Comparison of ENCODE assay signal across 20 mouse cellular contexts in the genomic region with DNA sequence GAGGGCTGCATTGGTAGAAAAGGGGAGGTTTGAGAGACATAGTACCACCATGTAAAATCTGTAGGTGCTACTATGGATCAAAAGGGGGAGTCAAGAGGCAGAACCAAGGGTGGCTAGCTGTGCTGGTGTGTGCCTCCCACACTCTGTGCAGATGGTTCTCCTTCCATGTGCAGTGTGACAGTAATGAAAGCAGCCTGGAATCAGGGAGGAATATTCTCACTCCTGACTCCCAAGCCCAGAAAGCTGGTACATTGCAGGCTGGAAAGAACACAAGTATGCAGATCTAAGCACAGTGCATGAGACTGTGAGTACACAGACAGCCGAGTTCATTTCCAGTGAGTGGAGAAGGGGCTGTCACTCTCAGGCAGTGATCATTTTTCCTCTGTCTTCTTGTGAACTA.
DNase-seq lines count a peak whose midpoint lies in the region; ATAC-seq lines count a peak whose summit lies in the region.
"Had no signal": no experiment of that assay in that cellular context is flagged by ENCODE, and none has a peak within 500 bp of the region (broad histone marks: within the 10 kb centered on the region; RNA-seq: fewer than 3 reads in every experiment).

No protein-coding gene starts in this region.

- no peaks in the 10 kb centered on the region for H3K27me3 ChIP-seq in embryonic facial prominence, embryonic 14.5 days (replicated peaks; ENCODE audit: control insufficient read depth, insufficient read depth, low read length)
- H3K27me3 ChIP-seq in embryonic facial prominence, embryonic 10.5 days (replicated peaks; ENCODE audit: low read depth, poor library complexity, severe bottlenecking) = no peaks in the 10 kb centered on the region
- no peaks in the 10 kb centered on the region for H3K27me3 ChIP-seq in hindbrain, embryonic 16.5 days (replicated peaks; ENCODE audit: control insufficient read depth, insufficient read depth, low read length)
- no peaks in the 10 kb centered on the region for H3K27me3 ChIP-seq in hindbrain, embryonic 12.5 days
- no peaks in the 10 kb centered on the region for H3K27me3 ChIP-seq in neural tube, embryonic 13.5 days
- H3K27me3 ChIP-seq: CH12.LX; kidney, embryonic 15.5 days; liver, embryonic 15.5 days; neural tube, embryonic 12.5 days had no signal

- H3K9me3 ChIP-seq in embryonic facial prominence, embryonic 14.5 days (ENCODE audit: control insufficient read depth, low read length) = no peaks in the 10 kb centered on the region
- no peaks in the 10 kb centered on the region for H3K9me3 ChIP-seq in embryonic facial prominence, embryonic 10.5 days
- no peaks in the 10 kb centered on the region for H3K9me3 ChIP-seq in hindbrain, embryonic 16.5 days (ENCODE audit: control insufficient read depth, low read length)
- H3K9me3 ChIP-seq in hindbrain, embryonic 12.5 days (replicated peaks) = no peaks in the 10 kb centered on the region
- no peaks in the 10 kb centered on the region for H3K9me3 ChIP-seq in neural tube, embryonic 13.5 days
- H3K9me3 ChIP-seq: heart, embryonic 13.5 days; kidney, embryonic 15.5 days; liver, embryonic 15.5 days; neural tube, embryonic 12.5 days had no signal

- ATAC-seq in embryonic facial prominence, embryonic 14.5 days (ENCODE audit: low read depth) = 0 out of 2 replicates have a peak, but pooled peaks have one; percentile 15
- peak; percentile 19; the same call in 1 of the 2 replicates for ATAC-seq in hindbrain, embryonic 16.5 days
- no peak for ATAC-seq in hindbrain, embryonic 12.5 days (ENCODE audit: low FRiP score)
- ATAC-seq in neural tube, embryonic 13.5 days (ENCODE audit: low read depth) = 0 out of 2 replicates have a peak, but pooled peaks have one; percentile 11
- 0 out of 2 replicates have a peak, but pooled peaks have one; percentile 14 for ATAC-seq in megakaryocyte progenitor cell, adult 5-6 weeks (replicated peaks; ENCODE audit: poor library complexity)
- ATAC-seq: intestine, embryonic 16.5 days had no signal

- no peak overlapping the region for H3K4me2 ChIP-seq in embryonic facial prominence, embryonic 14.5 days (ENCODE audit: low read depth, low read length)
- no peak overlapping the region for H3K4me2 ChIP-seq in hindbrain, embryonic 16.5 days (ENCODE audit: low read length)
- H3K4me2 ChIP-seq in hindbrain, embryonic 12.5 days (replicated peaks) = no peak overlapping the region
- no peak overlapping the region for H3K4me2 ChIP-seq in neural tube, embryonic 13.5 days
- H3K4me2 ChIP-seq: heart, embryonic 13.5 days; kidney, embryonic 15.5 days; liver, embryonic 15.5 days; neural tube, embryonic 12.5 days had no signal

- WGBS in embryonic facial prominence, embryonic 14.5 days = 83% methylated on average over 1 of the region's 1 CpGs
- 90% methylated on average over 1 of the region's 1 CpGs for WGBS in embryonic facial prominence, embryonic 10.5 days
- 85% methylated on average over 1 of the region's 1 CpGs for WGBS in hindbrain, embryonic 16.5 days
- 84% methylated on average over 1 of the region's 1 CpGs for WGBS in hindbrain, embryonic 12.5 days
- WGBS in neural tube, embryonic 13.5 days = 92% methylated on average over 1 of the region's 1 CpGs

- no peak overlapping the region for H3K4me3 ChIP-seq in embryonic facial prominence, embryonic 14.5 days (ENCODE audit: low read depth, low read length)
- no peak overlapping the region for H3K4me3 ChIP-seq in embryonic facial prominence, embryonic 10.5 days
- H3K4me3 ChIP-seq in hindbrain, embryonic 16.5 days (ENCODE audit: low read length) = no peak overlapping the region
- no peak overlapping the region for H3K4me3 ChIP-seq in hindbrain, embryonic 12.5 days
- H3K4me3 ChIP-seq in neural tube, embryonic 13.5 days = no peak overlapping the region
- H3K4me3 ChIP-seq: erythroblast, embryonic 14.5 days; heart, embryonic 13.5 days; kidney, embryonic 15.5 days; liver, embryonic 15.5 days; neural tube, embryonic 12.5 days had no signal

- no peak overlapping the region for H3K9ac ChIP-seq in embryonic facial prominence, embryonic 14.5 days (ENCODE audit: low read depth, low read length)
- H3K9ac ChIP-seq in hindbrain, embryonic 16.5 days (ENCODE audit: low read depth, low read length) = no peak overlapping the region
- no peak overlapping the region for H3K9ac ChIP-seq in hindbrain, embryonic 12.5 days
- no peak overlapping the region for H3K9ac ChIP-seq in neural tube, embryonic 13.5 days
- H3K9ac ChIP-seq: heart, embryonic 13.5 days; kidney, embryonic 15.5 days; liver, embryonic 15.5 days; neural tube, embryonic 12.5 days had no signal

- DNase-seq in embryonic facial prominence, embryonic 14.5 days (ENCODE audit: low spot score) = no peak
- DNase-seq in embryonic facial prominence, embryonic 10.5 days (ENCODE audit: low spot score) = no peak
- DNase-seq in neural tube, embryonic 10.5 days (ENCODE audit: extremely low spot score, low spot score) = no peak
- DNase-seq in adrenal gland, adult 18-20 months (ENCODE audit: low spot score in 2 of 2) = no peak
- DNase-seq: adrenal gland, adult 2 months; cerebellum, adult 11 months; cerebellum, postnatal 36 days; heart, adult 11 months; lung, postnatal 10 days had no signal

- no peaks in the 10 kb centered on the region for H3K4me1 ChIP-seq in embryonic facial prominence, embryonic 14.5 days (ENCODE audit: control insufficient read depth, insufficient read depth, low read length)
- no peaks in the 10 kb centered on the region for H3K4me1 ChIP-seq in embryonic facial prominence, embryonic 10.5 days
- H3K4me1 ChIP-seq in hindbrain, embryonic 16.5 days (ENCODE audit: control insufficient read depth, insufficient read depth, low read depth, low read length) = no peaks in the 10 kb centered on the region
- H3K4me1 ChIP-seq in hindbrain, embryonic 12.5 days = no peaks in the 10 kb centered on the region
- no peaks in the 10 kb centered on the region for H3K4me1 ChIP-seq in neural tube, embryonic 13.5 days (replicated peaks)
- H3K4me1 ChIP-seq: kidney, embryonic 15.5 days; liver, embryonic 15.5 days; neural tube, embryonic 12.5 days had no signal

- H3K27ac ChIP-seq in embryonic facial prominence, embryonic 14.5 days (replicated peaks; ENCODE audit: low read depth, low read length) = no peak overlapping the region
- H3K27ac ChIP-seq in embryonic facial prominence, embryonic 10.5 days (replicated peaks) = no peak overlapping the region
- H3K27ac ChIP-seq in hindbrain, embryonic 16.5 days (ENCODE audit: low read depth, low read length) = no peak overlapping the region
- no peak overlapping the region for H3K27ac ChIP-seq in hindbrain, embryonic 12.5 days
- no peak overlapping the region for H3K27ac ChIP-seq in neural tube, embryonic 13.5 days (replicated peaks)
- H3K27ac ChIP-seq: heart, embryonic 13.5 days; kidney, embryonic 15.5 days; liver, embryonic 15.5 days; neural tube, embryonic 12.5 days had no signal

- 0 out of 2 replicates have a peak, but pooled peaks cover 4% of the 10 kb centered on the region for H3K36me3 ChIP-seq in embryonic facial prominence, embryonic 14.5 days (ENCODE audit: control insufficient read depth, insufficient read depth, low read length)
- H3K36me3 ChIP-seq in embryonic facial prominence, embryonic 10.5 days (replicated peaks) = no peaks in the 10 kb centered on the region; the same call in 1 of the 2 replicates
- no peaks in the 10 kb centered on the region for H3K36me3 ChIP-seq in hindbrain, embryonic 16.5 days (ENCODE audit: control insufficient read depth, insufficient read depth, low read length)
- no peaks in the 10 kb centered on the region for H3K36me3 ChIP-seq in hindbrain, embryonic 12.5 days
- 0 out of 2 replicates have a peak, but pooled peaks cover 3% of the 10 kb centered on the region for H3K36me3 ChIP-seq in neural tube, embryonic 13.5 days
- H3K36me3 ChIP-seq: kidney, embryonic 15.5 days; liver, embryonic 15.5 days; neural tube, embryonic 12.5 days had no signal
